Mouse (Mus musculus) right cerebral cortex, adult 2 months (tissue): ENCODE results near the gene Cdc42se1.

ENCODE experiments used
- DNase-seq, 2 experiments: peaks; one replicate each; pipeline ENCODE4 v3.0.0; 2021 to 2022; ENCODE audit warnings: low spot score in 2 of 2

Cdc42se1 gene

GRCm38 (mm10) chr3:95250783-95251424, 22.4 kb downstream of the Cdc42se1 start, which contains the start of gene Bnipl:
TSS of gene Bnipl (minus strand) at chr3:95251193.
- DNase-seq: no peak

- no peak for DNase-seq
Measured at GRCm38 (mm10) chr3:95256931-95257330, 28.4 kb downstream of the Cdc42se1 start.

GRCm38 (mm10) chr3:95261975-95262374, 33.4 kb downstream of the Cdc42se1 start:
- DNase-seq: no peak

- DNase-seq: peak; percentile 47 to 63
Measured at GRCm38 (mm10) chr3:95263089-95263739, 34.7 kb downstream of the Cdc42se1 start.

- DNase-seq: no peak
Measured at GRCm38 (mm10) chr3:95264724-95265123, 36.2 kb downstream of the Cdc42se1 start.

- no peak for DNase-seq
Measured at GRCm38 (mm10) chr3:95266052-95266451, 37.5 kb downstream of the Cdc42se1 start.

GRCm38 (mm10) chr3:95267855-95268254, 39.3 kb downstream of the Cdc42se1 start:
- DNase-seq: no peak

- peak; percentile 10 to 15 for DNase-seq
Measured at GRCm38 (mm10) chr3:95269789-95270188, 41.3 kb downstream of the Cdc42se1 start.

GRCm38 (mm10) chr3:95270766-95271364, 42.3 kb downstream of the Cdc42se1 start:
- DNase-seq: no peak

- no peak for DNase-seq
Measured at GRCm38 (mm10) chr3:95273471-95273870, 44.9 kb downstream of the Cdc42se1 start.

- no peak for DNase-seq
Measured at GRCm38 (mm10) chr3:95274453-95274852, 45.9 kb downstream of the Cdc42se1 start.

GRCm38 (mm10) chr3:95275161-95275560, 46.6 kb downstream of the Cdc42se1 start:
- no peak for DNase-seq

GRCm38 (mm10) chr3:95276428-95276934, 47.9 kb downstream of the Cdc42se1 start:
- DNase-seq: no peak

GRCm38 (mm10) chr3:95277149-95277551, 48.6 kb downstream of the Cdc42se1 start:
- DNase-seq: no peak

- DNase-seq: peak; percentile 39 to 43
Measured at GRCm38 (mm10) chr3:95280747-95281146, 52.2 kb downstream of the Cdc42se1 start.

- DNase-seq: peak; percentile 99
Measured at GRCm38 (mm10) chr3:95281216-95282126, 52.9 kb downstream of the Cdc42se1 start, which contains the start of the genes Mindy1 and Prune1. TSS of gene Mindy1 (plus strand) at chr3:95281345. TSS of gene Prune1 (minus strand) at chr3:95282076.

- DNase-seq: peak in 1 of 2 experiments; percentile 26
Measured at GRCm38 (mm10) chr3:95282381-95282864, 53.9 kb downstream of the Cdc42se1 start.

GRCm38 (mm10) chr3:95282865-95283588, 54.5 kb downstream of the Cdc42se1 start:
- DNase-seq: peak; percentile 72 to 75

GRCm38 (mm10) chr3:95283589-95283941, 55.0 kb downstream of the Cdc42se1 start:
- DNase-seq: no peak

GRCm38 (mm10) chr3:95284062-95284461, 55.5 kb downstream of the Cdc42se1 start:
- DNase-seq: no peak
